Mouse (Mus musculus): ENCODE data around the gene Csnk1g2. TPM values are rescaled to one million over a fixed set of nuclear protein-coding genes. Genes with fewer than 3 reads are reported as not detected.
"Not testable (repeated sequence)": the region's sequence is repeated elsewhere in the genome, so short reads cannot be mapped to it uniquely, and the experiment has no call there.

The Csnk1g2 gene
- polyA plus RNA-seq, 1 experiment from 2014 or later, result 164 TPM

DNA sequence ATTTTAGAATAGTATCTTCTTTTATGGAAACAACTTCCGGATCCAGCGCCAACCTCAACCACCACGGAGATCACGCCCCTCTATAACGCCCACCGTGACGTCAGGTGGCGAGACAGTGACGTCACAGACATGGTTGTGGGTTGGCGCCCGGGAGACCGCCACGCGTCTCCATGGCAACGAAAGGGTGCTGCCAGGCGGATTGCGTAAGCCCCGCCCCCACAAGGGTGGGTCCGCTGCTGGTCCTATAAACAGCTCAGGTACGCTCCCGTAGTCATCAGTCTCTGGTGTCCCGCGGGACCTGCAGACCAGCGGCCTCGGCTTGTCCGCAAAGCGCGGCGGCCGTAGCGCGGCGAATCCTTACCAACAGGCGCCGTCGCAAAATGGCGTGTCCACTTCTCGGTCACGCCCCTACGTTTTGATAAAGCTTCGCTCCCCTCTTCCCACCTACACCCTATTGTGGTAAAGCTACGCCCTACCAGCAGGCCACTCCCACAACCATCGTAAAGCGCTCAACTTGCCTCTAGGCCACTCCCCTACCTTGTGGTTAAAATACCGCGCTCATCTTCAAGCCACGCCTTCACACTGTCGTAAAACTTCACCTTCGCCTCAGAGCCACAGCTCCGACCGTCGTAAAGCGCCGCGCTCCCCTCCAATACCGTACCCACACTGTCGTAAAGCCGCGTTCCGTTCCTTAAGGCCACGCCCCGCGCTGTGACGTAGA lies 538 bp upstream of the Csnk1g2 start:
- in situ Hi-C loops (cut with MboI; ENCODE audit: low pct_unique_long_range_greater_than_20kb), result no loop called here
- TF ChIP-seq CTCF (IDR thresholded peaks at IDR 0.05), result no peak
- CTCF ChIA-PET, result interaction anchor here (0.8 to 1.6 kb wide), 3 partner anchors 31 to 44 kb away, joined by 3 to 4 read pairs (median 3); no protein-coding TSS in a partner anchor
- H3K27me3 ChIP-seq, result no peaks in the 10 kb centered on the region
- POLR2A ChIA-PET, result interaction anchor here (0.9 to 2.5 kb wide), 4 partner anchors 32 to 92 kb away, joined by 3 to 9 read pairs (median 4); no protein-coding TSS in a partner anchor
- ATAC-seq (peak; percentile 69), DNase-seq (ENCODE audit: low read depth, low spot score) (peak; percentile 99)

GRCm38 (mm10) chr10:80623457-80624191 lies 986 bp downstream of the Csnk1g2 start:
- ATAC-seq (no peak), DNase-seq (ENCODE audit: low read depth, low spot score) (no peak)
- ChIA-PET POLR2A (interaction anchor here (0.7 to 2.5 kb wide), 5 partner anchors 27 to 53 kb away, joined by 3 to 9 read pairs (median 4); no protein-coding TSS in a partner anchor), CTCF (interaction anchor here (0.7 to 1.7 kb wide), 2 partner anchors 29 to 61 kb away, joined by 4 read pairs; no protein-coding TSS in a partner anchor)
- H3K27me3 ChIP-seq, result no peaks in the 10 kb centered on the region
- no peak for TF ChIP-seq CTCF (IDR thresholded peaks at IDR 0.05)
- in situ Hi-C loops (cut with MboI; ENCODE audit: low pct_unique_long_range_greater_than_20kb), result no loop called here

DNA sequence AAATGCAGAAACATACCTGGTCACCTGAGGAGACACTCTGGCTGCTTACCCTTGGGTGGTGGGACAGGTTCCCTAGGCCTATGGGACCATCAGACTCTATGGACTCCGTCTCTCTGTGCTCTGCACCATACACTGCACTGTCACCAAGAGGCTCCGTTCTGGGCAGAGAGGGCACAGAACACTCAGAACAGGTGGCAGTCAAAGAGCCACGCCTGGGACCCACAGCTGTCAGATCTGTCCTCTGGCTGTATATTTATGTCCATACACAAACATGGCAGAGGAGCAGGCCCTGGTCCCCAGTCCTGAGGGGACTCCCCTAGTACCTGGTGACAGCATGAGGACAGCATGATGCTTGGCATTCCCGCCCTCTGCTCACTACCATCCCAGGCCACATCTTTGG lies 3.1 kb downstream of the Csnk1g2 start:
- POLR2A ChIA-PET, result no interaction called here
- ATAC-seq, result no peak
- CTCF ChIA-PET, result interaction anchor here (1.1 to 1.8 kb wide), 2 partner anchors 28 to 46 kb away, joined by 3 to 6 read pairs; no protein-coding TSS in a partner anchor

GRCm38 (mm10) chr10:80627685-80628084 lies 5.0 kb downstream of the Csnk1g2 start:
- no peak for DNase-seq (ENCODE audit: low read depth, low spot score)
- in situ Hi-C loops (cut with MboI; ENCODE audit: low pct_unique_long_range_greater_than_20kb), result no loop called here
- POLR2A ChIA-PET, result interaction anchor here (0.9 kb wide), 1 partner anchor 11 kb away, joined by 3 read pairs; no protein-coding TSS in a partner anchor
- TF ChIP-seq CTCF (IDR thresholded peaks at IDR 0.05), result no peak
- CTCF ChIA-PET, result no interaction called here
- ATAC-seq, result no peak
- H3K27me3 ChIP-seq, result no peaks in the 10 kb centered on the region

More for the DNA sequence above, 3.1 kb downstream of the Csnk1g2 start:
- in situ Hi-C loops (cut with MboI; ENCODE audit: low pct_unique_long_range_greater_than_20kb), result no loop called here
- H3K27me3 ChIP-seq, result no peaks in the 10 kb centered on the region
- DNase-seq (ENCODE audit: low read depth, low spot score), result no peak
- TF ChIP-seq CTCF (IDR thresholded peaks at IDR 0.05), result no peak

GRCm38 (mm10) chr10:80628925-80629324 lies 6.3 kb downstream of the Csnk1g2 start:
- no peak for TF ChIP-seq CTCF (IDR thresholded peaks at IDR 0.05)

DNA sequence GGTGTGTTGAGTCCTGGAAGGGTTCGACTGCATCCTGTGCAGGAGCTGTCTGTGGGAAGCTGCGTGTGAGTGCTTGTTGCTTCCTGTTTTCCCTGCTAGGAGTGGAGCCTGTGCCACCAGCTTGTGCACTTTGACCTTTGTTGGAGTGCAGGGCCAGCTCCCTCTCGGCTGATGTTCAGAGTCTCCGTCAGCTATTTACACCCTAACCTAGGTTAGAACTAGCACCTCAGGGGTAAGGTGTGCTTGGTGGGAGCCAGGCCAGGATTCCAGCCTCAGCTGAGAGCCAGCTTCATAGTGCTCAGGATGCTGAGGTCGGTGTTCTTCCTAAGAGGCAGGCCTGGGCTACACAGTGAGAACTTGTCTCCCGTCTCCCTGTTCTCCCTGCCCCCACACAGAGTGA lies 12.7 kb downstream of the Csnk1g2 start:
- ChIA-PET CTCF (interaction anchor here (0.8 kb wide), 1 partner anchor 16 kb away, joined by 3 read pairs; no protein-coding TSS in a partner anchor), POLR2A (no interaction called here)
- in situ Hi-C loops (cut with MboI; ENCODE audit: low pct_unique_long_range_greater_than_20kb), result no loop called here
- no peak for DNase-seq (ENCODE audit: low read depth, low spot score)
- TF ChIP-seq CTCF (IDR thresholded peaks at IDR 0.05), result no peak
- no peaks in the 10 kb centered on the region for H3K27me3 ChIP-seq
- no peak for ATAC-seq

More at GRCm38 (mm10) chr10:80628925-80629324, 6.3 kb downstream of the Csnk1g2 start:
- in situ Hi-C loops (cut with MboI; ENCODE audit: low pct_unique_long_range_greater_than_20kb), result no loop called here
- DNase-seq (ENCODE audit: low read depth, low spot score) (no peak), ATAC-seq (no peak)
- ChIA-PET CTCF (no interaction called here), POLR2A (no interaction called here)
- no peaks in the 10 kb centered on the region for H3K27me3 ChIP-seq

- no peak for ATAC-seq
- no peak for TF ChIP-seq CTCF (IDR thresholded peaks at IDR 0.05)
- POLR2A ChIA-PET, result no interaction called here
- CTCF ChIA-PET, result no interaction called here
- DNase-seq (ENCODE audit: low read depth, low spot score), result no peak
- in situ Hi-C loops (cut with MboI; ENCODE audit: low pct_unique_long_range_greater_than_20kb), result no loop called here
- H3K27me3 ChIP-seq, result no peaks in the 10 kb centered on the region
These were observed 24.3 kb downstream of the Csnk1g2 start for GRCm38 (mm10) chr10:80646936-80647335.

- H3K27me3 ChIP-seq; in situ Hi-C loops (cut with MboI; ENCODE audit: low pct_unique_long_range_greater_than_20kb); ATAC-seq; DNase-seq (ENCODE audit: low read depth, low spot score); CTCF ChIA-PET: not testable (repeated sequence)
- POLR2A ChIA-PET, result interaction anchor here (1.2 kb wide), 1 partner anchor 27 kb away, joined by 4 read pairs; no protein-coding TSS in a partner anchor
These were observed 27.3 kb downstream of the Csnk1g2 start for GRCm38 (mm10) chr10:80649910-80650309.

- POLR2A ChIA-PET, result interaction anchor here (1.2 kb wide), 1 partner anchor 27 kb away, joined by 4 read pairs; no protein-coding TSS in a partner anchor
- CTCF ChIA-PET, result no interaction called here
- no peak for TF ChIP-seq CTCF (IDR thresholded peaks at IDR 0.05)
- DNase-seq (ENCODE audit: low read depth, low spot score), result no peak
- no peaks in the 10 kb centered on the region for H3K27me3 ChIP-seq
- in situ Hi-C loops (cut with MboI; ENCODE audit: low pct_unique_long_range_greater_than_20kb), result no loop called here
- no peak for ATAC-seq
These were observed 27.8 kb downstream of the Csnk1g2 start for GRCm38 (mm10) chr10:80650392-80650791.

DNA sequence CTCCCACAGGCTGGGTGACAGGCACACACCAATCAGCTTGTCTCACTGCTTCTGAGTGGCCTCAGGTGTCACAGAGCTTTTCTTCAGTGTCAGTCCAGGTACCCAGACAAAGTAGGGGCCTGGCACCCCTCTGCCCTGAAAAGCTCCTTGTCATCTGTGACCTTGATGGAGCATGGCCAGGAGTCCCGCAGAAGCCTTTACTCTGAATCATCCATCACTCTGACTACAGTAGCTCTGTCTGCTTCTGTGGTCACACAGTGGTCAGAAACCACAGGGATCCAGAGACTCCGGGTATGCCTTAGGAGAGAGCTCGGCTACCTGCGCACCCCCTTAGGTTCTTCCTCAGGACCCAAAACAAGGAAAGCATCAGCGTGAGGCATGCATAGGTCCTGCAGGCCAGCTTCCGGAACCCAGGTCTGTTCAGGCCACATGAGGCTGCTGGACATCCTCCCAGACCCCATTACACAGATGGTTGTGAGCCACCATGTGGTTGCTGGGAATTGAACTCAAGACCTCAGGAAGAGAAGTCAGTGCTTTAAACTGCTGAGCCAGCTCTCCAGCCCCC lies 30.6 kb downstream of the Csnk1g2 start:
- no peak for TF ChIP-seq CTCF (IDR thresholded peaks at IDR 0.05)
- ATAC-seq (no peak), DNase-seq (ENCODE audit: low read depth, low spot score) (no peak)
- POLR2A ChIA-PET, result interaction anchor here (1.1 to 2.9 kb wide), 4 partner anchors 25 to 44 kb away, joined by 3 to 9 read pairs (median 4); partner anchors contain the start of genes Csnk1g2 and Mknk2
- in situ Hi-C loops (cut with MboI; ENCODE audit: low pct_unique_long_range_greater_than_20kb), result no loop called here
- CTCF ChIA-PET, result interaction anchor here (1.0 to 2.2 kb wide), 7 partner anchors 11 to 92 kb away, joined by 3 to 6 read pairs (median 4); partner anchors contain the start of genes Csnk1g2 and Rexo1
- no peaks in the 10 kb centered on the region for H3K27me3 ChIP-seq

Measured in Patski (cell line).